Comparison of ENCODE assay signal across 16 mouse cellular contexts in genomic region chr13:100519162-100519561, GRCm38 (mm10). TPM values are rescaled to one million over a fixed set of nuclear protein-coding genes. Genes with fewer than 3 reads are reported as not detected.
A peak's percentile ranks its signal among the peaks of the same experiment; 100 is the strongest.
DNase-seq lines count a peak whose midpoint lies in the region; ATAC-seq and TF ChIP-seq lines count a peak whose summit lies in the region.
"Had no signal": no experiment of that assay in that cellular context is flagged by ENCODE, and none has a peak within 500 bp of the region (broad histone marks: within the 10 kb centered on the region; RNA-seq: fewer than 3 reads in every experiment).

No protein-coding gene starts in this region.

- no peaks in the 10 kb centered on the region for H3K36me3 ChIP-seq in limb, embryonic 13.5 days
- H3K36me3 ChIP-seq in limb, embryonic 10.5 days: no peaks in the 10 kb centered on the region
- no peaks in the 10 kb centered on the region for H3K36me3 ChIP-seq in liver, postnatal 0 days (replicated peaks; ENCODE audit: insufficient read depth, low read length)
- H3K36me3 ChIP-seq: embryonic facial prominence, embryonic 12.5 days; midbrain, embryonic 13.5 days had no signal

- no peak for TF ChIP-seq EP300 in liver, postnatal 0 days (IDR thresholded peaks at IDR 0.05; ENCODE audit: low read depth)

- WGBS in limb, embryonic 13.5 days: 59% methylated on average over 2 of the region's 2 CpGs
- 69% methylated on average over 2 of the region's 2 CpGs for WGBS in limb, embryonic 10.5 days
- WGBS in liver, postnatal 0 days (ENCODE audit: insufficient replicate concordance): 79% methylated on average over 2 of the region's 2 CpGs

- no peak overlapping the region for H3K9ac ChIP-seq in limb, embryonic 13.5 days
- no peak overlapping the region for H3K9ac ChIP-seq in liver, postnatal 0 days (replicated peaks)
- H3K9ac ChIP-seq: embryonic facial prominence, embryonic 12.5 days; liver, embryonic 12.5 days; midbrain, embryonic 13.5 days had no signal

- no peaks in the 10 kb centered on the region for H3K27me3 ChIP-seq in limb, embryonic 13.5 days
- no peaks in the 10 kb centered on the region for H3K27me3 ChIP-seq in limb, embryonic 10.5 days (ENCODE audit: low read depth, poor library complexity, severe bottlenecking)
- H3K27me3 ChIP-seq in liver, postnatal 0 days (ENCODE audit: insufficient read depth, low read length): no peaks in the 10 kb centered on the region
- H3K27me3 ChIP-seq: embryonic facial prominence, embryonic 12.5 days; liver, embryonic 12.5 days; midbrain, embryonic 13.5 days had no signal

- ATAC-seq in limb, embryonic 13.5 days (ENCODE audit: low FRiP score, low read depth): no peak
- ATAC-seq in liver, postnatal 0 days: no peak
- ATAC-seq: liver, embryonic 12.5 days; lung, postnatal 0 days; midbrain, embryonic 13.5 days had no signal

- DNase-seq in limb, embryonic 10.5 days (ENCODE audit: low spot score): no peak
- peak; percentile 46 to 64 for DNase-seq in kidney, adult 8-10 months
- peak; percentile 70 to 84 for DNase-seq in kidney, postnatal 25 days
- no peak for DNase-seq in urinary bladder, postnatal 14 days (ENCODE audit: low spot score)
- no peak for DNase-seq in ovary, postnatal 10 days (ENCODE audit: low spot score)
- DNase-seq in liver, postnatal 0 days: no peak
- DNase-seq: adrenal gland, adult 8-10 months; cerebellum, postnatal 36 days; heart, adult 2 months; layer of hippocampus, postnatal 36 days; thymus, postnatal 14 days had no signal

- H3K4me2 ChIP-seq in limb, embryonic 13.5 days (replicated peaks): no peak overlapping the region
- H3K4me2 ChIP-seq in liver, postnatal 0 days (ENCODE audit: low read depth, low read length): no peak overlapping the region
- H3K4me2 ChIP-seq: embryonic facial prominence, embryonic 12.5 days; liver, embryonic 12.5 days; midbrain, embryonic 13.5 days had no signal

- peak overlapping the region; percentile 22; the same call in 1 of the 2 replicates for H3K27ac ChIP-seq in limb, embryonic 13.5 days
- H3K27ac ChIP-seq in limb, embryonic 10.5 days: no peak overlapping the region
- H3K27ac ChIP-seq in liver, postnatal 0 days (ENCODE audit: low read depth): no peak overlapping the region
- H3K27ac ChIP-seq: embryonic facial prominence, embryonic 12.5 days; heart, adult 2 months; liver, embryonic 12.5 days; midbrain, embryonic 13.5 days had no signal

- H3K4me3 ChIP-seq in limb, embryonic 13.5 days: no peak overlapping the region
- no peak overlapping the region for H3K4me3 ChIP-seq in limb, embryonic 10.5 days
- no peak overlapping the region for H3K4me3 ChIP-seq in liver, postnatal 0 days (ENCODE audit: low read depth, low read length)
- H3K4me3 ChIP-seq: embryonic facial prominence, embryonic 12.5 days; heart, adult 2 months; liver, embryonic 12.5 days; midbrain, embryonic 13.5 days had no signal

- no peak for TF ChIP-seq CTCF in liver, postnatal 0 days (IDR thresholded peaks at IDR 0.05; ENCODE audit: low read depth)

- H3K4me1 ChIP-seq in limb, embryonic 13.5 days: peaks cover 15% of the 10 kb centered on the region
- H3K4me1 ChIP-seq in limb, embryonic 10.5 days: peaks cover 20% of the 10 kb centered on the region
- peaks cover 11% of the 10 kb centered on the region; the same call in 1 of the 2 replicates for H3K4me1 ChIP-seq in liver, postnatal 0 days (ENCODE audit: insufficient read depth)

- H3K9me3 ChIP-seq in limb, embryonic 13.5 days: no peaks in the 10 kb centered on the region
- H3K9me3 ChIP-seq in limb, embryonic 10.5 days (replicated peaks): no peaks in the 10 kb centered on the region
- no peaks in the 10 kb centered on the region for H3K9me3 ChIP-seq in liver, postnatal 0 days (ENCODE audit: low read length)
- H3K9me3 ChIP-seq: embryonic facial prominence, embryonic 12.5 days; liver, embryonic 12.5 days; midbrain, embryonic 13.5 days had no signal

RNA-seq across cellular contexts. Expression of gene Gtf2h2, which starts 26.8 kb away (rescaled TPM):
- polyA plus RNA-seq in limb, embryonic 13.5 days (2015; fragmentation: Nextera tagmentation; extraction: Ambion mirVana): 86.0 and 93.9 TPM in 2 replicates
- polyA plus RNA-seq in limb, embryonic 10.5 days (2016; fragmentation: Nextera tagmentation; extraction: Ambion mirVana): 91.7 and 99.3 TPM in 2 replicates
- polyA plus RNA-seq in liver, postnatal 0 days (2015; fragmentation: Nextera tagmentation; extraction: Ambion mirVana): 13.4 and 14.7 TPM in 2 replicates

RNA-seq across cellular contexts. Expression of gene Ocln, which starts 33.4 kb away (rescaled TPM):
- 3.8 TPM in 2 replicates for polyA plus RNA-seq in limb, embryonic 13.5 days (2015; fragmentation: Nextera tagmentation; extraction: Ambion mirVana)
- polyA plus RNA-seq in limb, embryonic 10.5 days (2016; fragmentation: Nextera tagmentation; extraction: Ambion mirVana): 1.3 and 1.8 TPM in 2 replicates
- polyA plus RNA-seq in liver, postnatal 0 days (2015; fragmentation: Nextera tagmentation; extraction: Ambion mirVana): 11.2 and 14.6 TPM in 2 replicates

Comparison
In these comparisons a context has a peak if more than half of its experiments do, and no peak if none do; other contexts are left out.
1. DNase-seq: peak in kidney, adult 8-10 months (2 of 2) and kidney, postnatal 25 days (2 of 2); none in limb, embryonic 10.5 days (single experiment), urinary bladder, postnatal 14 days (single experiment), ovary, postnatal 10 days (single experiment) and liver, postnatal 0 days (single experiment).